Mouse (Mus musculus): ENCODE measurements around the gene Pak4.
"Not testable (repeated sequence)": the region's sequence is repeated elsewhere in the genome, so short reads cannot be mapped to it uniquely, and the experiment has no call there.

The Pak4 gene

GRCm38 (mm10) chr7:28597642-28598446 is at the start of gene Pak4, which contains the start of gene Samd4b:
Pak4 (minus strand) TSS chr7:28598185.
Samd4b (minus strand) TSS chr7:28598144.
- peak; percentile 99 for DNase-seq

- no peak for DNase-seq
Measured at GRCm38 (mm10) chr7:28647016-28647415, 49.0 kb upstream of the Pak4 start.

GRCm38 (mm10) chr7:28645947-28646475 is 48.0 kb upstream of the Pak4 start:
- no peak for DNase-seq

GRCm38 (mm10) chr7:28645366-28645765 is 47.4 kb upstream of the Pak4 start:
- no peak for DNase-seq

- DNase-seq = no peak
Measured at GRCm38 (mm10) chr7:28641546-28641945, 43.6 kb upstream of the Pak4 start.

GRCm38 (mm10) chr7:28637511-28637910 is 39.5 kb upstream of the Pak4 start:
- DNase-seq = no peak

- DNase-seq = no peak
Measured at GRCm38 (mm10) chr7:28634128-28634527, 36.1 kb upstream of the Pak4 start.

GRCm38 (mm10) chr7:28631073-28631472 is 33.1 kb upstream of the Pak4 start, which contains the start of gene Acp7:
Acp7 (minus strand) TSS chr7:28631332.
- no peak for DNase-seq

GRCm38 (mm10) chr7:28624791-28625190 is 26.8 kb upstream of the Pak4 start:
- no peak for DNase-seq

GRCm38 (mm10) chr7:28619098-28619715 is 21.2 kb upstream of the Pak4 start:
- no peak for DNase-seq

GRCm38 (mm10) chr7:28605951-28606350 is 8.0 kb upstream of the Pak4 start:
- DNase-seq = no peak

GRCm38 (mm10) chr7:28603788-28604187 is 5.8 kb upstream of the Pak4 start:
- DNase-seq = not testable (repeated sequence)

GRCm38 (mm10) chr7:28603136-28603535 is 5.2 kb upstream of the Pak4 start:
- DNase-seq = no peak

GRCm38 (mm10) chr7:28601668-28602067 is 3.7 kb upstream of the Pak4 start:
- DNase-seq = peak; percentile 58

- peak; percentile 54 for DNase-seq
Measured at GRCm38 (mm10) chr7:28601029-28601428, 3.0 kb upstream of the Pak4 start.

- DNase-seq = no peak
Measured at GRCm38 (mm10) chr7:28598951-28599350, 966 bp upstream of the Pak4 start.

- peak; percentile 32 for DNase-seq
Measured at GRCm38 (mm10) chr7:28597277-28597570, 761 bp downstream of the Pak4 start.

- no peak for DNase-seq
Measured at GRCm38 (mm10) chr7:28596436-28597276, 1.3 kb downstream of the Pak4 start.

GRCm38 (mm10) chr7:28595751-28596435 is 2.1 kb downstream of the Pak4 start:
- peak; percentile 44 for DNase-seq

- DNase-seq = no peak
Measured at GRCm38 (mm10) chr7:28593206-28594111, 4.5 kb downstream of the Pak4 start.

GRCm38 (mm10) chr7:28591862-28592261 is 6.1 kb downstream of the Pak4 start:
- no peak for DNase-seq

GRCm38 (mm10) chr7:28587644-28588043 is 10.3 kb downstream of the Pak4 start:
- no peak for DNase-seq

Measured in cerebellum, adult 11-12 months (tissue).